Mouse (Mus musculus) hindbrain, embryonic 11.5 days (tissue): ENCODE measurements at regions not wholly inside any gene's neighbourhood (a gene's known extent, or its start where the extent isn't known, plus 50 kb on each side); places are given as distances from the start of the nearest gene placed in this dataset.

Experiments used
- ATAC-seq: fragments of 200-750 bp; cut with Nextera tagmentation; 2 replicates; pipeline ENCODE4 v1.8.0; 2017; ENCODE audit warnings: mild to moderate bottlenecking, moderate TSS enrichment, moderate library complexity; ENCODE audit not compliant: low FRiP score
- DNase-seq: peaks from one replicate; pipeline ENCODE4 v3.0.0-alpha.2; 2015; ENCODE audit warnings: low spot score
- H3K27ac ChIP-seq: fragments of 300-500 bp; sonication (generic); 2 replicates; pipeline ENCODE4 v1.5.1; 2014; ENCODE audit warnings: mild to moderate bottlenecking, low read depth, low read length
- H3K27me3 ChIP-seq: fragments of 300-500 bp; sonication (generic); 2 replicates; pipeline ENCODE4 v1.6.1; 2014; ENCODE audit warnings: mild to moderate bottlenecking, low read length, moderate library complexity, mixed read lengths; ENCODE audit not compliant: control insufficient read depth, insufficient read depth
- H3K36me3 ChIP-seq: fragments of 300-500 bp; sonication (generic); 2 replicates; pipeline ENCODE4 v1.6.1; 2014; ENCODE audit warnings: mild to moderate bottlenecking, low read length, moderate library complexity, mixed read lengths; ENCODE audit not compliant: control insufficient read depth, insufficient read depth
- H3K4me1 ChIP-seq: fragments of 300-500 bp; sonication (generic); replicated peaks from 2 replicates; pipeline ENCODE4 v1.6.1; 2014; ENCODE audit warnings: low read length, mixed read lengths; ENCODE audit not compliant: control insufficient read depth, insufficient read depth
- H3K4me2 ChIP-seq: fragments of 300-500 bp; sonication (generic); replicated peaks from 2 replicates; pipeline ENCODE4 v1.6.1; 2014; ENCODE audit warnings: mild to moderate bottlenecking, low read depth, low read length
- H3K4me3 ChIP-seq: fragments of 300-500 bp; sonication (generic); 2 replicates; pipeline ENCODE4 v1.5.1; 2014; ENCODE audit warnings: low read depth, low read length
- H3K9ac ChIP-seq: fragments of 300-500 bp; sonication (generic); 2 replicates; pipeline ENCODE4 v1.6.1; 2014; ENCODE audit warnings: low read depth, low read length
- H3K9me3 ChIP-seq: fragments of 300-500 bp; sonication (generic); 2 replicates; pipeline ENCODE4 v1.6.1; 2016; ENCODE audit warnings: low read length; ENCODE audit not compliant: control insufficient read depth
- WGBS: fragments of 180-500 bp; shearing (Covaris S2); extraction: QIAGEN DNeasy Blood & Tissue Kit; methylation state at CpG from one replicate; pipeline ENCODE4 v1.1.7; 2014; 5-methylcytosine and 5-hydroxymethylcytosine counted together

DNA sequence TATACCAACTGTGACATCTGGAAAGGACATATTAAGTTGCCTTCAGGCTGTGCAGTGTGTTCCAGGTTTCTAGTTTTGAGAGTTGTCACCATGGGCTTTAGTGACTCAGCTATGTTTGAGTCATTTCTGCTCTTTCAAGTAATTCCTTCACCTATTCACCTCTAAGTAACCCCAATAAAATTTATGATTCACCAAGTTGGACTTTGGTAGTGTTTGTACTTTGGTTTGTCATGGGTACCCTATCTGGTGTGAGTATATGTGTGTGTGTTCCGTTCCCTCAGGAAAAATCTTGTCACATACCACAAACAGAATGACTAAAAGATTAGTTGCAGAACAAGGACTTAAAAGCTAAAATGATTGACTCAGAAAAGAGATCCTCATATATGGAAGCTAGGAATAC is 76.8 kb upstream of the Crbn start:
- DNase-seq = no peak
- Histone ChIP-seq H3K27ac (no peak overlapping the region), H3K9ac (no peak overlapping the region), H3K4me2 (no peak overlapping the region), H3K9me3 (no peaks in the 10 kb centered on the region), H3K27me3 (no peaks in the 10 kb centered on the region), H3K4me3 (no peak overlapping the region), H3K4me1 (no peaks in the 10 kb centered on the region), H3K36me3 (no peaks in the 10 kb centered on the region)
- WGBS = 93% methylated on average over 1 of the region's 1 CpGs
- ATAC-seq = no peak

DNA sequence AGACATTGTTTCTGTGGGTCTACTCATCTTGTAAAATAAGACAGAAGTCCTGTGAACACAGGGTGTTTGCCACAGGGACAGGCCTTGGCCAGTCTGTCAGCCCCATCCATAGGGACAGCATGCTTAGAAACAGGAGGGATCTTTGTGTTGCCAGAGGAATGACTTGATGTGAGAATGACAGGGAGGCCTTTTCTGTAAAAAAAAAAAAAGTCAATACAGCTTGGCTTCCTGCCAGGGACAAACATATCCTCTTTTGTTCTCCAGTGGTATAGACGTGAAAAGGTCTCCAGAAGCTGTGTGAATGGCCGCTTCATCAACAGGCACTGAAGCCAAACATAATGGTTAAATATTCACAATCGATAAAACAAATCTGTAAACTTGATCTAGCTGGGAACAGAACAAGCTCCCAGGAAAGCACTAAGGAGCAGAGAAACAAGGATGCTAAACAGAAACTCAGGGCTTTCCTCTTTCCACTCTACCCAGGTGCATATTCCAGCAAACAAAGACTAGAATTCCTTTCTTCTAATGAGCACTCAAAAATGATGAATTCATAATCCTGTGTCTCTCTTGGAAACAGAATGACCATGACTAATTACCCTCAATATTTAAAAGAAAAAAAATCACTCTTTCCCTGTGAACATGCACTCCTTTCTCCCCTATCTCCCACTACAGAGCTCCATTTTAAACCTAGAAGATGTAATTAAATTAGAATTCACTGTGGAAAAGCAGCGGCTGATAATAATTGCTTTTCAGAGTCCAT is 92.2 kb upstream of the Crbn start:
- no peaks in the 10 kb centered on the region for H3K36me3 ChIP-seq
- no peak overlapping the region for H3K4me2 ChIP-seq
- H3K27ac ChIP-seq = peak overlapping the region; percentile 53
- H3K9ac ChIP-seq = no peak overlapping the region
- H3K9me3 ChIP-seq = no peaks in the 10 kb centered on the region
- peak; percentile 89 for ATAC-seq
- H3K4me1 ChIP-seq = no peaks in the 10 kb centered on the region
- WGBS = 37% methylated on average over 4 of the region's 4 CpGs
- H3K4me3 ChIP-seq = no peak overlapping the region
- DNase-seq = peak; percentile 57
- H3K27me3 ChIP-seq = no peaks in the 10 kb centered on the region

DNA sequence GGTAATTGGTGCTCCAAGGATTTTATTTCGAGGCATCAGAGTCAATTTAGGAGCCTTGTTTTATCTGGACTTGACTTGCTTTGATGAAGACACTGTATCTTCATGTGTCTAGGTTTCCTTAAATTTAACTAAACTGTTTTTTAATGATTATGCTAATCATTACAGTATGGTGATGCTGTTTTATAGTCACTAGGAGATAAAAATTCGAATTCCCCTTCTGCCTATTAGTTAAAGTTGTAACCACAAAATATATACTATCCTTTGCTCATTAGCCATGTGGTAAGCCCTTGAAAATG is 92.7 kb upstream of the Crbn start:
- Histone ChIP-seq H3K36me3 (no peaks in the 10 kb centered on the region), H3K9me3 (no peaks in the 10 kb centered on the region), H3K4me2 (no peak overlapping the region), H3K4me3 (no peak overlapping the region), H3K4me1 (no peaks in the 10 kb centered on the region), H3K27me3 (no peaks in the 10 kb centered on the region), H3K27ac (0 out of 2 replicates have a peak overlapping the region, but pooled peaks have one; percentile 53), H3K9ac (no peak overlapping the region)
- DNase-seq = no peak
- peak; percentile 20; the same call in 1 of the 2 replicates for ATAC-seq
- WGBS = 56% methylated on average over 2 of the region's 2 CpGs

DNA sequence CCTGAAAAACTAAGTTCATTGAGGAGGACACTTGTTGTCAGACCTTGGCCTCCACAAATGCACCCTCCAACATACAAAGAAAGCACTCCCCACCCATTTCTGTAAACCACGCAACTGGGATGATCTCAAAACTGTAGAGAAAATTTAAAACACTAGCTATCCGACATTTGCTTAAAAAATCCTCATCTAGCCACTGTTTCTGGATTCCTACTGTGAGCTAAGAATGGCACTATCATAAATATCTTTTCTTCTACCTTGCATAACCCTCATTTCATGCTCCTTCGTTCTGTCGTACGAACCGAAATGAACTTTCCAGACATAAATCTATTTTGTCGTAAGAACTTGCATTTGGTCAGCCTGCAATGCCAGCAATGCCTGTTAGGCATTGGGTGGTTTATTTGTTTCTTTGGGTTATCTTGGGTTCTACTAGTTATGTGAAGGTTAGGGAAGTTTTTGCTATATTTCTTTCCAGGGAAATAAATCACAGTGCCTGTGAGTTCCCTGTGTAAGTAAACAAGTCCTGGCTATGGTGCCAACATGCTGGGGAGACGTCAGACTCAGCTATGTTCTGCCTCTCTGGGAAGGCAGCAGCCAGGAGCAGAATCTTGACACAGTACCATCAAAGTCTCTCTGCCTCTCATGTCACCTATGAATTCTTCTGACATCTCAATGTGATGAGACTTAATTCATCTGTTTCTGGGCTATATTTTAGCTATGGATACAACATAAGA is 104.2 kb upstream of the Crbn start:
- WGBS = 90% methylated on average over 8 of the region's 8 CpGs
- H3K4me3 ChIP-seq = no peak overlapping the region
- H3K27ac ChIP-seq = no peak overlapping the region
- no peak overlapping the region for H3K9ac ChIP-seq
- H3K4me2 ChIP-seq = no peak overlapping the region
- no peaks in the 10 kb centered on the region for H3K27me3 ChIP-seq
- no peak for ATAC-seq
- DNase-seq = no peak
- no peaks in the 10 kb centered on the region for H3K4me1 ChIP-seq
- no peaks in the 10 kb centered on the region for H3K9me3 ChIP-seq
- H3K36me3 ChIP-seq = no peaks in the 10 kb centered on the region

DNA sequence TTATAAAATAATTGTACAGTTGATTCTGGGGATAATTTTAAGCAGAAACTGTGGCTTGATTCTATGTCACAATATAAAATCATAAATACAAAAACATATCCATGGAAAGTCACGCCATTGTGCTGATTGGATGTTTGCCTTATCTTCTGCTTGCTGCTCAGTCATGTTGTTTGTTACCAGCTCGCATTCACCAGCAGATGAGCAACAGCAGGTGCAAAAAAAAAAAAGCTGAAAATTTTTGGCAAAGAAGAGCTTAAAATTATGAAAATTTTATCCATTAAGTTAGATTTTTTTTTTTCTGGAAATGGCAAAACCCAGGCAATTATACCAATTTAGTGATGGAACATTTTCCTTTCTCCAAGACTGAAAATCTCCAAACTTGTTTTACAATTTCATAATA is 115.2 kb upstream of the Crbn start:
- no peak overlapping the region for H3K4me3 ChIP-seq
- no peaks in the 10 kb centered on the region for H3K4me1 ChIP-seq
- 86% methylated on average over 2 of the region's 2 CpGs for WGBS
- ATAC-seq (no peak), DNase-seq (no peak)
- H3K9ac ChIP-seq = no peak overlapping the region
- no peaks in the 10 kb centered on the region for H3K36me3 ChIP-seq
- no peaks in the 10 kb centered on the region for H3K9me3 ChIP-seq
- no peak overlapping the region for H3K4me2 ChIP-seq
- H3K27ac ChIP-seq = no peak overlapping the region
- no peaks in the 10 kb centered on the region for H3K27me3 ChIP-seq

DNA sequence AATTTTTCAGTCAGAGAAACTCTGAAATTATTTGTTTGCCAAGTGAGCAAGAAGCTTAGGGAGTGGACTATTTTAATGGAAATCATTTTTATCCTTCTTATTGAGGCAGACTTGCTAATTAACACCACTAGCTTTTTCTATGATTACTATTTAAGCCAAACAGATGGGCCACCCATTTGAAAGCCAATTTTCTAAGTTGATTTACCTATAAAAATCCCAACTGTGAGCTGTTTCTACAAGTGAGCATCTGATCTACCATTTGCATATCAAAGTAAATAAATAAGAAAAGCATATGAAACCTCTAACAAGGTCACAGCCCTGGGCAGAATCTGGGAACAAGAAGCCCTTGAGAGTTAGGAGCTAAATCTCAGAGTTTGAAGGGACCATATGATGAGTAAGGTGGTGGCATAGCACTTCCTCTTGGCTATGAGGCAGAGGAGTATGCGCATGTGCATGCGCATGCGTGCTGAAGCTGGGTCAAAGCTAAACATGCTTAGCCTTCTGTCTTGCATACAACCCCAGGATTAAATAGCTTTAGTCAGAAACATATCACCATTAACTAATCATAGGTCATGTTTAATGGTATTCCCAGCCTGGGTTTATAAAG is 116.9 kb upstream of the Crbn start:
- Histone ChIP-seq H3K9ac (no peak overlapping the region), H3K27ac (no peak overlapping the region), H3K27me3 (no peaks in the 10 kb centered on the region), H3K4me2 (no peak overlapping the region), H3K36me3 (no peaks in the 10 kb centered on the region), H3K4me3 (no peak overlapping the region), H3K4me1 (no peaks in the 10 kb centered on the region), H3K9me3 (no peaks in the 10 kb centered on the region)
- DNase-seq (no peak), ATAC-seq (no peak)
- 98% methylated on average over 3 of the region's 3 CpGs for WGBS

DNA sequence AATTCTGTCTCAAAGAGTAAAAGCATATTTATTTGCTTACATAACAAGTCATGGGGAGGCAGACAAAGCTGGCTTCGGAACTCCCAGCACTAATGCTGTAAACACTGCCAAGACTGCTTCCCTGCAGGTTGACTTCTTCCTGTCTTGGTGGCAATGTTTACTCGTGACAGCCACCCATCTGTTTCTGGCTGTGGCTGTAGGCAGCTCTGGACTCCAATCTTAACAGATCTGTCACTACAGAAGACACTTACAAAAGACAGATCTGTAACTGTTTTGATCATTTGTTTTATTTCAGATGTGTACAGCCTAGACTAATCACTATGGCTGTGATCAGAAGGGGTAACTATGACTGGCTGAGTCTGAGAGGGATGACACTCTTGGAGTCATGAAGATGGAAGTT is 121.1 kb upstream of the Crbn start:
- H3K36me3 ChIP-seq = no peaks in the 10 kb centered on the region
- ATAC-seq (no peak), DNase-seq (no peak)
- H3K4me2 ChIP-seq = no peak overlapping the region
- H3K27me3 ChIP-seq = no peaks in the 10 kb centered on the region
- H3K4me1 ChIP-seq = no peaks in the 10 kb centered on the region
- no peak overlapping the region for H3K27ac ChIP-seq
- no peaks in the 10 kb centered on the region for H3K9me3 ChIP-seq
- H3K9ac ChIP-seq = no peak overlapping the region
- no peak overlapping the region for H3K4me3 ChIP-seq
- 57% methylated on average over 2 of the region's 2 CpGs for WGBS

DNA sequence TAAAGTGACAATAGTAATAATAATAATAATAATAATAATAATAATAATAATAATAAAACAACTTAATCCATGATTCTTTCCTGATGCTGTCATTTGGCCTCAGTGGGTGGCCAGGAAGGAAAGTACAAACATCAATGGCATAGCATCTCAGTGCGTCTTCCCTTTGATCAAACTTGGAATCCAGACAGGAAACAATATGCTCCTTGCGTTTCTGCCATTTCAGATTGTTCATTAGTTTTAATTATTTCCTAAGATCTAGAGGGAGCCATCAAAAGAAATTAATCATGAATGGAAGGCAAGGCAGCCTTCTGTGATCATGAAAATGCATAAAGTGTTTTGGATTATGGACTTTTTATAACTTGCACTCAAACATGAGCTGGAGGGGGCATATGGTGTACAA is 125.6 kb upstream of the Crbn start:
- Histone ChIP-seq H3K27me3 (no peaks in the 10 kb centered on the region), H3K4me2 (no peak overlapping the region), H3K36me3 (no peaks in the 10 kb centered on the region), H3K4me3 (no peak overlapping the region), H3K9me3 (no peaks in the 10 kb centered on the region), H3K4me1 (no peaks in the 10 kb centered on the region), H3K9ac (no peak overlapping the region), H3K27ac (no peak overlapping the region)
- DNase-seq = no peak
- 80% methylated on average over 2 of the region's 2 CpGs for WGBS
- ATAC-seq = no peak

DNA sequence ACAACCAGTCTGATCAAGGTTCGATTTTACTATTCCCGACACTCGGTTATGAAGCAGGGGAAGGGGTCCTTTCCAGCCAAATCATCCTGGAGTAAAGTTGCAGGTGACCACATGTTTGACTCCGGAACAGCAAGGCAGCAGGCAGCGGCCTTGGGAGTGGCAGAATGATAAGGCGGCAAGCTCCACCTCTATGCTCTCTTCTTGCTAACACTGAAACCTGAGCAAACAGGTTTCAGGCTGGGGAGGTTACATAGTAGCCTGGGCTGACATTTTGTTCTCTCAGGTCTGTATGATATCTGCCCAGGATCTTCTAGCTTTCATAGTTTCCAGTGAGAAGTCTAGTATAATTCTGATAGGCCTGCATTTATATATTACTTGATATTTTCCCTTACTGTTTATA is 133.7 kb upstream of the Crbn start:
- DNase-seq (no peak), ATAC-seq (no peak)
- no peaks in the 10 kb centered on the region for H3K36me3 ChIP-seq
- no peaks in the 10 kb centered on the region for H3K9me3 ChIP-seq
- no peaks in the 10 kb centered on the region for H3K4me1 ChIP-seq
- no peak overlapping the region for H3K4me2 ChIP-seq
- H3K9ac ChIP-seq = no peak overlapping the region
- no peak overlapping the region for H3K27ac ChIP-seq
- 91% methylated on average over 6 of the region's 6 CpGs for WGBS
- no peaks in the 10 kb centered on the region for H3K27me3 ChIP-seq
- H3K4me3 ChIP-seq = no peak overlapping the region
